8 mouse cellular contexts compared by ENCODE assay signal in the genomic region with DNA sequence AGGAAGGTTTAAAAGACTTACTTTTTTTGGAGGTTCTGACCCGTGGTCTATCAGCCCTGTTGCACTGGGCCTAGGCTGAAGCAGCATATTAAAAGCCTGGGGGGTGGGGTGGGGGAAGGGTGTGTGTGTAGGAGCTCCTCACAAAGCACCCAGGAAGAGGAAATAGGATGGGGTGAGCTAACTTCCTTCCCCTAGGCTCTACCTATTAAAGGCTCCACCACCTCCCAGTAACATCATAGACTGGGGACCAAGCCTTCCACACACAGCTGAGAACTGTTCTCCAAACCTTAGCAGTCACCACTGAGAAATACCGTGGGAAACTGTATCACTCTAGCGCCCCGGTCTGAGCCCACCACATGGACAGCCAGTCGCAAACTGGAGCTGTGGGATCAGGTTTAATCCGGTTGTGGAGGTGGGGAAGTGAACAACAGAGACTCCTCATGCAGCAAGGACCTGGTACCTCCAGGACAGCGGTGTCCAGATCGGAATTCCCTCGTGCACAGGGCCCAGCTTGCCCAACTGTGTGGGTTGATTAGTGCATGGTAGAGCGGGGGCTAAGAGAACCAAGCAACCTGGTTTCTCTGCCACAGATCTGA. TPM values are rescaled to one million over a fixed set of nuclear protein-coding genes. Genes with fewer than 3 reads are reported as not detected.
DNase-seq lines count a peak whose midpoint lies in the region; ATAC-seq and TF ChIP-seq lines count a peak whose summit lies in the region.

No protein-coding gene starts in this region.

- intact Hi-C loops in heart, postnatal 25 days (cut with DNase I), result no loop called here
- intact Hi-C loops in left cerebral cortex, postnatal 14 days (cut with DNase I), result no loop called here

- H3K79me2 ChIP-seq in myocyte (ENCODE audit: control insufficient read depth, insufficient read depth), result no peaks in the 10 kb centered on the region

- no peak for TF ChIP-seq POLR2A in myocyte (IDR thresholded peaks at IDR 0.05; ENCODE audit: insufficient read length, low read depth)

- H3K27me3 ChIP-seq in heart, embryonic 10.5 days (ENCODE audit: insufficient read depth, poor library complexity, severe bottlenecking), result no peaks in the 10 kb centered on the region
- H3K27me3 ChIP-seq in hindbrain, embryonic 13.5 days, result no peaks in the 10 kb centered on the region
- H3K27me3 ChIP-seq in myocyte (ENCODE audit: control insufficient read depth, insufficient read depth, insufficient read length), result no peaks in the 10 kb centered on the region

- no peak overlapping the region for H3ac ChIP-seq in myocyte (ENCODE audit: control insufficient read depth, insufficient read length)

- no peaks in the 10 kb centered on the region for H3K36me3 ChIP-seq in heart, embryonic 10.5 days
- H3K36me3 ChIP-seq in hindbrain, embryonic 13.5 days, result no peaks in the 10 kb centered on the region
- no peaks in the 10 kb centered on the region for H3K36me3 ChIP-seq in myocyte (ENCODE audit: control insufficient read depth, insufficient read depth)

- WGBS in heart, embryonic 10.5 days, result 73% methylated on average over 10 of the region's 10 CpGs
- WGBS in hindbrain, embryonic 13.5 days, result 81% methylated on average over 10 of the region's 10 CpGs

- no peak for DNase-seq in heart, embryonic 10.5 days (ENCODE audit: low spot score)
- DNase-seq in heart, postnatal 25 days (ENCODE audit: low spot score), result no peak
- peak; percentile 55 for DNase-seq in ES-CJ7 (ENCODE audit: low read depth, low spot score)
- no peak for DNase-seq in left cerebral cortex, postnatal 14 days (ENCODE audit: low spot score in 2 of 2)
- DNase-seq in spleen, postnatal 10 days (ENCODE audit: low spot score in 2 of 2), result no peak
- no peak for DNase-seq in cerebellum, postnatal 10 days

- no peak overlapping the region for H3K4me3 ChIP-seq in heart, embryonic 10.5 days
- H3K4me3 ChIP-seq in hindbrain, embryonic 13.5 days, result no peak overlapping the region
- no peak overlapping the region for H3K4me3 ChIP-seq in myocyte

- peak overlapping the region; percentile 59; the same call in 1 of the 2 replicates for H3K27ac ChIP-seq in heart, embryonic 10.5 days
- peak overlapping the region; percentile 71 for H3K27ac ChIP-seq in hindbrain, embryonic 13.5 days

- H3K4me2 ChIP-seq in hindbrain, embryonic 13.5 days, result no peak overlapping the region
- H3K4me2 ChIP-seq in myocyte (ENCODE audit: low read depth), result peak overlapping the region; percentile 80

- ATAC-seq in hindbrain, embryonic 13.5 days (ENCODE audit: low FRiP score), result no peak

- H3K9ac ChIP-seq in hindbrain, embryonic 13.5 days, result no peak overlapping the region

- H3K4me1 ChIP-seq in heart, embryonic 10.5 days, result peaks cover 16% of the 10 kb centered on the region
- peaks cover 25% of the 10 kb centered on the region for H3K4me1 ChIP-seq in hindbrain, embryonic 13.5 days (replicated peaks)

- no peaks in the 10 kb centered on the region for H3K9me3 ChIP-seq in heart, embryonic 10.5 days
- H3K9me3 ChIP-seq in hindbrain, embryonic 13.5 days, result no peaks in the 10 kb centered on the region

TF ChIP-seq in myocyte, 11 proteins besides CTCF, POLR2A, EP300 and RAD21:
- TF ChIP-seq TCF3 (IDR thresholded peaks at IDR 0.05; ENCODE audit: insufficient read length, low read depth) (no peak), POLR2AphosphoS2 (IDR thresholded peaks at IDR 0.05; ENCODE audit: insufficient read length, low read depth) (no peak), TCF12 (IDR thresholded peaks at IDR 0.05; ENCODE audit: insufficient read depth, poor library complexity, severe bottlenecking) (no peak), E2F4 (IDR thresholded peaks at IDR 0.05; ENCODE audit: insufficient read depth) (no peak), MYOD1 (IDR thresholded peaks at IDR 0.05; ENCODE audit: control insufficient read depth in 1 of 3, insufficient read length in 2 of 3, low read depth in 2 of 3) (no peak), CEBPB (IDR thresholded peaks at IDR 0.05; ENCODE audit: insufficient read depth, poor library complexity, severe bottlenecking) (no peak)

RNA-seq across cellular contexts. Expression of gene Pknox1, which starts 6.5 kb away (rescaled TPM):
- 20.9 and 21.9 TPM in 2 replicates for polyA plus RNA-seq in heart, embryonic 10.5 days (2016; fragmentation: Nextera tagmentation; extraction: Ambion mirVana)
- 10 to 100 TPM in 1 of 2 experiments, 1 to 10 TPM in 1; 9.9 to 14.6 TPM for total RNA-seq in heart, postnatal 25 days (2021)
- 42.5 and 48.2 TPM in 2 replicates for polyA plus RNA-seq in hindbrain, embryonic 13.5 days (2015; fragmentation: Nextera tagmentation; extraction: Ambion mirVana)
- polyA plus RNA-seq in myocyte (2012; fragmentation: generic; extraction: Trizol), result 15.3 TPM
- total RNA-seq in left cerebral cortex, postnatal 14 days (2021), result 10 to 100 TPM; 12.4 to 14.4 TPM

RNA-seq across cellular contexts. Expression of gene Ndufv3, which starts 38.1 kb away (rescaled TPM):
- 392 and 480 TPM in 2 replicates for polyA plus RNA-seq in heart, embryonic 10.5 days (2016; fragmentation: Nextera tagmentation; extraction: Ambion mirVana)
- 1,000 to 10,000 TPM; 1,413 to 1,444 TPM for total RNA-seq in heart, postnatal 25 days (2021)
- polyA plus RNA-seq in hindbrain, embryonic 13.5 days (2015; fragmentation: Nextera tagmentation; extraction: Ambion mirVana), result 399 and 414 TPM in 2 replicates
- polyA plus RNA-seq in myocyte (2012; fragmentation: generic; extraction: Trizol), result 469 TPM
- total RNA-seq in left cerebral cortex, postnatal 14 days (2021), result 100 to 1,000 TPM; 311 to 320 TPM

RNA-seq across cellular contexts. Expression of gene Wdr4, which starts 38.3 kb away (rescaled TPM):
- polyA plus RNA-seq in heart, embryonic 10.5 days (2016; fragmentation: Nextera tagmentation; extraction: Ambion mirVana), result 38.2 and 49.3 TPM in 2 replicates
- total RNA-seq in heart, postnatal 25 days (2021), result 1 to 10 TPM; 5.7 to 7.4 TPM
- polyA plus RNA-seq in hindbrain, embryonic 13.5 days (2015; fragmentation: Nextera tagmentation; extraction: Ambion mirVana), result 33.2 and 38.5 TPM in 2 replicates
- polyA plus RNA-seq in myocyte (2012; fragmentation: generic; extraction: Trizol), result 26.1 TPM
- 10 to 100 TPM; 26.5 to 28.0 TPM for total RNA-seq in left cerebral cortex, postnatal 14 days (2021)
